Mouse (Mus musculus) stomach, postnatal 0 days (tissue): Measurements from ENCODE around the gene Atp8b5.

ENCODE experiments used
- CTCF ChIP-seq: IDR thresholded peaks from 2 replicates; pipeline ENCODE4 v1.5.1; 2016; ENCODE audit warnings: antibody characterized with exemption, low read depth, mild to moderate bottlenecking, moderate library complexity
- EP300 ChIP-seq: optimal IDR thresholded peaks from 2 replicates; pipeline ENCODE3; 2016; ENCODE audit warnings: antibody characterized with exemption

DNA sequence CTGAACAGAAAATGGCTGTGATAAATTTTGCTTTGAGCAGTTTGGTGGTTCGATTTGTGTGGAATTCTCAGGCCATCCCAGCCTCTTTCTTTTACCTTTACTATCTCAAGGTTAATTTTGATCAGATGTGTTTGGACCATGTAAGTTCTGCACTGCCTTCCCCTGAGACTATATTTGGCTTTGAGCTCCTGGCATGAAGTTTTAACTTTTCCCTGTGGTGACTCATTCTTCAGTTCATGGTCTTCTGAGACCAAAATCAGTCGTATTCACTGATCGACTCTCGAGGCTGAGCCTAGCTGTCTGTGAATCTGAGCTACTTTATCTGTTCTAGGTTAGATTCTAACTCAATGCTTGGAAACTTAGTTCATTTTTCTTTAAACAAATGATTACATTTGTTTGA, 21.2 kb upstream of the Atp8b5 start:
- TF ChIP-seq CTCF (no peak), EP300 (no peak)
